Mouse (Mus musculus) midbrain, embryonic 10.5 days (tissue): ENCODE results near the gene Defb45. TPM values are rescaled to one million over a fixed set of nuclear protein-coding genes. Genes with fewer than 3 reads are reported as not detected.

Experiments used
- DNase-seq: peaks from one replicate; pipeline ENCODE4 v3.0.0-alpha.2; 2017; ENCODE audit warnings: low spot score
- H3K27ac ChIP-seq: fragments of 300-500 bp; sonication (generic); replicated peaks from 2 replicates; pipeline ENCODE4 v1.5.1; 2016; ENCODE audit warnings: mild to moderate bottlenecking
- H3K27me3 ChIP-seq: fragments of 300-500 bp; sonication (generic); 2 replicates; pipeline ENCODE4 v1.6.1; 2016; ENCODE audit warnings: low read depth, mild to moderate bottlenecking; ENCODE audit not compliant: poor library complexity, severe bottlenecking
- H3K36me3 ChIP-seq: fragments of 300-500 bp; sonication (generic); 2 replicates; pipeline ENCODE4 v1.6.1; 2016; ENCODE audit warnings: mild to moderate bottlenecking, moderate library complexity
- H3K4me1 ChIP-seq: fragments of 300-500 bp; sonication (generic); 2 replicates; pipeline ENCODE4 v1.6.1; 2016
- H3K4me3 ChIP-seq: fragments of 300-500 bp; sonication (generic); 2 replicates; pipeline ENCODE4 v1.5.1; 2016; ENCODE audit warnings: mild to moderate bottlenecking, moderate library complexity
- H3K9me3 ChIP-seq: fragments of 300-500 bp; sonication (generic); replicated peaks from 2 replicates; pipeline ENCODE4 v1.6.1; 2016; ENCODE audit warnings: mild to moderate bottlenecking
- WGBS: fragments of 180-500 bp; shearing (Covaris S2); methylation state at CpG from one replicate; pipeline ENCODE4 v1.1.7; 2016; 5-methylcytosine and 5-hydroxymethylcytosine counted together
- polyA plus RNA-seq: library from polyadenylated mRNA; unstranded; fragments of >200 nt; fragmentation: Nextera tagmentation; extraction: Ambion mirVana; gene quantifications from 2 replicates; pipeline ENCODE4 v1.2.1, GENCODE M21; 2016

Defb45 gene
- polyA plus RNA-seq, 1 experiment from 2014 or later = not detected

DNA sequence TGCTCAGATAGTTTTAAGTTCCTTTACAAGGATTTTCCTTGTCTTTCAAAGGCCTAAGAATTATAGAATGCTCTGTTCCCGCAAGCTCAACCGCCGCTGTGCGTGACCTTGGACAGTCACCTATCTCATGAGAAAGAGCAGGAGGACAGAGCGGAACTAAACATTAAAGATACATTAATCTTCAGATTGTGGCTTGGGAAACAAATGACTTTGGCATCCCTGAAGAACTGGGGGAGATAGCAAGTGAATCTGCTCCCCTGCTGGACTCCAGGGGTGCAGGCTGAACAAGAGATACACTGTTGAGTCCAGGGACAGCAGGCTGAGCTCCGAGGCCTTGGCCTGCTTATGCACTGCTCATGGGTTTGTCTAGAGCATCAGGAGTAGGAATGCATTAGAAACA lies 877 bp upstream of the Defb45 start:
- Histone ChIP-seq H3K27ac (no peak overlapping the region), H3K9me3 (no peaks in the 10 kb centered on the region), H3K36me3 (no peaks in the 10 kb centered on the region), H3K4me3 (no peak overlapping the region), H3K4me1 (no peaks in the 10 kb centered on the region), H3K27me3 (no peaks in the 10 kb centered on the region)
- DNase-seq = no peak
- 92% methylated on average over 6 of the region's 6 CpGs for WGBS

DNA sequence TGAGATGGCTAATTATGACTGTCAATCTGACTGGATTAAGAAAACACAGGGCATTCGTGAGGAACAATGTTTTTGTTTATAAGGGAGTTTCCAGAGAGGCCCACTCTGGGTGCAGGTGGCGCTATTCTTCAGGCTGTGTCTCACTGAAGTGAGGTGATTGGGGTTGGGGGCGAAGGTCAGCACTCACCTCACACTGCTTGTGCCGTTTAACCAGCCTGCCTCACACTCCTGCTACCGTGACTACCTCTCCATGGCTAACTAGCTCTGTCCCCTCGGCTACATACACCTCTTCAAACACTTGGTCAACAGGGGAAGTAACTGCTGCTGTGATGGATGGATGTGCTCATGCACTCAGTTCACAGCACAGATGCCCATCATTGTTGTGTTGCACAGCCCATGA lies 10.2 kb downstream of the Defb45 start:
- Histone ChIP-seq H3K4me1 (no peaks in the 10 kb centered on the region), H3K9me3 (no peaks in the 10 kb centered on the region), H3K27ac (no peak overlapping the region), H3K36me3 (no peaks in the 10 kb centered on the region), H3K27me3 (no peaks in the 10 kb centered on the region), H3K4me3 (no peak overlapping the region)
- no peak for DNase-seq
- 58% methylated on average over 6 of the region's 6 CpGs for WGBS

- no peak for DNase-seq
These were observed 10.7 kb downstream of the Defb45 start for GRCm38 (mm10) chr2:152588450-152588849.

GRCm38 (mm10) chr2:152586926-152587560 lies 12.2 kb downstream of the Defb45 start:
- no peaks in the 10 kb centered on the region for H3K4me1 ChIP-seq
- peak; percentile 17 for DNase-seq
- no peaks in the 10 kb centered on the region for H3K9me3 ChIP-seq
- no peaks in the 10 kb centered on the region for H3K36me3 ChIP-seq
- H3K27ac ChIP-seq = no peak overlapping the region
- no peaks in the 10 kb centered on the region for H3K27me3 ChIP-seq
- WGBS = 73% methylated on average over 4 of the region's 4 CpGs
- no peak overlapping the region for H3K4me3 ChIP-seq

More at GRCm38 (mm10) chr2:152588450-152588849, 10.7 kb downstream of the Defb45 start:
- H3K27ac ChIP-seq = no peak overlapping the region
- no peaks in the 10 kb centered on the region for H3K27me3 ChIP-seq
- H3K9me3 ChIP-seq = no peaks in the 10 kb centered on the region
- H3K4me1 ChIP-seq = no peaks in the 10 kb centered on the region
- 62% methylated on average over 2 of the region's 2 CpGs for WGBS
- H3K36me3 ChIP-seq = no peaks in the 10 kb centered on the region
- no peak overlapping the region for H3K4me3 ChIP-seq

- Histone ChIP-seq H3K27ac (no peak overlapping the region), H3K4me1 (peaks cover 4% of the 10 kb centered on the region; the same call in 1 of the 2 replicates), H3K9me3 (no peaks in the 10 kb centered on the region), H3K4me3 (no peak overlapping the region), H3K27me3 (no peaks in the 10 kb centered on the region), H3K36me3 (no peaks in the 10 kb centered on the region)
- WGBS = 92% methylated on average over 11 of the region's 11 CpGs
- no peak for DNase-seq
These were observed 18.6 kb downstream of the Defb45 start for GRCm38 (mm10) chr2:152580612-152581011.

- Histone ChIP-seq H3K4me1 (peaks cover 4% of the 10 kb centered on the region; the same call in 1 of the 2 replicates), H3K9me3 (no peaks in the 10 kb centered on the region), H3K27me3 (no peaks in the 10 kb centered on the region), H3K27ac (no peak within 1 kb of the TSS), H3K36me3 (no peaks in the 10 kb centered on the region), H3K4me3 (no peak within 1 kb of the TSS)
- 75% methylated on average over 7 of the region's 7 CpGs for WGBS
- no peak for DNase-seq
These were observed 19.1 kb downstream of the Defb45 start, which contains the start of gene Defb19 for GRCm38 (mm10) chr2:152580107-152580506. Gene Defb19, minus strand, starts transcription at chr2:152580312.

DNA sequence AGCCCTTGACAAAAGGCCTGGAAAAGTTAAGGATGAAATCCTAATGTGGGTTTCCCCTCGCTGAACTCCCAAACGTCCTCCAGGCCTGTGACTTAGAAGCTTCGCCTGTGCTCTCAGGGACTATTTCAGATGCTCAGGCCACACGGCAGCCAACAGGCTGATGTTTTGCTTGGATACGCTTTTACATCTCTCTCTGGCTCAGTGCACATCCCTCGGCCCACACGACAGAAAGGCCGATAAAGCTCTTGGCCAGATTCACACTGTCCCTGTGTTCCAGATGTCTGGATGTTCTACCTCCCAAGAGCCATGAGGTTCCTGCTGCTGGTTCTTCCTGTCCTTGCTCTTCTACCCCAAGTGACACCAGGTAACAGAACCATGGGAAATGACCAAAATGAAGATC lies 25.7 kb downstream of the Defb45 start:
- H3K4me3 ChIP-seq = no peak overlapping the region
- 91% methylated on average over 8 of the region's 8 CpGs for WGBS

GRCm38 (mm10) chr2:152572114-152572794 lies 26.9 kb downstream of the Defb45 start, which contains the start of gene Defb21:
Gene Defb21, plus strand, starts transcription at chr2:152572744.
- 61% methylated on average over 11 of the region's 11 CpGs for WGBS
- no peaks in the 10 kb centered on the region for H3K27me3 ChIP-seq
- H3K4me3 ChIP-seq = no peak within 1 kb of the TSS
- H3K9me3 ChIP-seq = no peaks in the 10 kb centered on the region
- DNase-seq = peak; percentile 28
- no peak within 1 kb of the TSS for H3K27ac ChIP-seq
- peaks cover 4% of the 10 kb centered on the region; the same call in 1 of the 2 replicates for H3K4me1 ChIP-seq
- H3K36me3 ChIP-seq = no peaks in the 10 kb centered on the region

More for the DNA sequence above, 25.7 kb downstream of the Defb45 start:
- DNase-seq = no peak
- Histone ChIP-seq H3K27me3 (no peaks in the 10 kb centered on the region), H3K27ac (no peak overlapping the region), H3K4me1 (peaks cover 4% of the 10 kb centered on the region; the same call in 1 of the 2 replicates), H3K9me3 (no peaks in the 10 kb centered on the region), H3K36me3 (no peaks in the 10 kb centered on the region)

DNA sequence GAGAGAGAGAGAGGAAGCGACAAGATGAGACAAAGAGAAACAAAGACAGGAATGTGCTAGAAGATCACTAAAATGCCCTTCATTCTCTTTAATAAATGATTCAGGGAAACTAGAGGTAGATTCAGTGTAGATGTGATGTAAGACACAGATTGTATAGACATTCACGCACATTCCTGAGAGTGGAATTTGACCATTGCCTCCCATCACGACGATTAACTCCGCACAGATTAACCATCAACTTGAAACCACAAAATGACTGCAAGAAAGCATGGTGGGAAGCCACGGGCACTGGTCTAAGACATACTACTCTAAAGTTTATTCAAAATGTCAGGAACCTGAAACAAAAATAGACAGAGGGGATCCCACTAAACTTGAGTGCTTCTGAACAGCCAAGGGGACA lies 28.9 kb downstream of the Defb45 start:
- no peak for DNase-seq
- 81% methylated on average over 6 of the region's 6 CpGs for WGBS
- Histone ChIP-seq H3K4me1 (no peaks in the 10 kb centered on the region), H3K36me3 (no peaks in the 10 kb centered on the region), H3K9me3 (no peaks in the 10 kb centered on the region), H3K27ac (no peak overlapping the region), H3K27me3 (no peaks in the 10 kb centered on the region), H3K4me3 (no peak overlapping the region)

- H3K36me3 ChIP-seq = no peaks in the 10 kb centered on the region
- H3K27me3 ChIP-seq = no peaks in the 10 kb centered on the region
- WGBS = 87% methylated on average over 4 of the region's 4 CpGs
- no peak overlapping the region for H3K27ac ChIP-seq
- no peaks in the 10 kb centered on the region for H3K9me3 ChIP-seq
- no peaks in the 10 kb centered on the region for H3K4me1 ChIP-seq
- no peak for DNase-seq
- H3K4me3 ChIP-seq = no peak overlapping the region
These were observed 29.3 kb downstream of the Defb45 start for GRCm38 (mm10) chr2:152569881-152570280.

DNA sequence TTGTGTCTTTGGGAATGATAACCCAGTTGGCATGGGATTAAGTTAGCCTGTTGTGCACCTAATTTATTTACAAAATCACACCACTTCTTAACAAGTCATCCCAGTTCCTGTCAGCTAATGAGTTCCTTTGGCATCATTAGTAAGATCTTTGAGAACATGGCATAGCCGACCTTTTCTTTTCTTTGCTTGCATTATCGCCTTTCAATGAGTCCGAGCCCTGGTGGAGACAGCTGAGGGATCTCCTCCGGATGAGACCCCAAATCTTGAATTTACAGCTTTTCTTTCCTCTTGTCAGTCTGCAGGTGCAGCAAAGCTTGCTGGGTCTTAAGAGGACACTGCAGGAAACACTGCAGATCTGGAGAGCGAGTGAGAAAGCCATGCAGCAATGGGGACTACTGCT lies 30.2 kb downstream of the Defb45 start, which contains the start of gene Gm17416:
Gm17416 (plus strand) TSS at position 301 of the 400 bp plus-strand sequence.
- Histone ChIP-seq H3K4me3 (no peak within 1 kb of the TSS), H3K36me3 (no peaks in the 10 kb centered on the region), H3K4me1 (no peaks in the 10 kb centered on the region), H3K9me3 (no peaks in the 10 kb centered on the region), H3K27ac (no peak within 1 kb of the TSS), H3K27me3 (no peaks in the 10 kb centered on the region)
- WGBS = 89% methylated on average over 5 of the region's 5 CpGs
- DNase-seq = no peak

GRCm38 (mm10) chr2:152556655-152557054 lies 42.5 kb downstream of the Defb45 start:
- WGBS = 88% methylated on average over 7 of the region's 7 CpGs
- Histone ChIP-seq H3K9me3 (no peaks in the 10 kb centered on the region), H3K27me3 (no peaks in the 10 kb centered on the region), H3K36me3 (no peaks in the 10 kb centered on the region), H3K4me1 (peaks cover 5% of the 10 kb centered on the region; the same call in 1 of the 2 replicates), H3K27ac (no peak overlapping the region), H3K4me3 (no peak overlapping the region)
- no peak for DNase-seq
